Mouse (Mus musculus) CH12.LX (cell line): ENCODE data around the gene Rgl1. TPM values are rescaled to one million over a fixed set of nuclear protein-coding genes. Genes with fewer than 3 reads are reported as not detected.
A peak's percentile ranks its signal among the peaks of the same experiment; 100 is the strongest.

Experiments used
- DNase-seq: peaks from one replicate; pipeline ENCODE4 v3.0.0-alpha.2; 2013; ENCODE audit errors: extremely low read depth
- H3K27ac ChIP-seq: 2 replicates; pipeline ENCODE4 v1.5.1; 2012; ENCODE audit warnings: low read depth, mild to moderate bottlenecking, control low read depth, moderate library complexity; ENCODE audit not compliant: insufficient read depth
- H3K27me3 ChIP-seq: replicated peaks from 2 replicates; pipeline ENCODE3; 2012; ENCODE audit warnings: inconsistent platforms
- H3K36me3 ChIP-seq, 2 experiments: replicated peaks in 1 of 2; 2 replicates each; pipeline versions ENCODE3 to v1.6.1; 2012; ENCODE audit warnings: inconsistent platforms in 1 of 2, low read length in 1 of 2, mild to moderate bottlenecking in 1 of 2, mixed read lengths in 1 of 2, moderate library complexity in 1 of 2; ENCODE audit not compliant: control insufficient read depth in 1 of 2, insufficient read depth in 1 of 2
- H3K4me1 ChIP-seq, 2 experiments: 2 replicates each; pipeline ENCODE4 v1.6.1; 2012; ENCODE audit warnings: inconsistent platforms in 1 of 2, moderate library complexity in 1 of 2; ENCODE audit not compliant: insufficient read depth in 2 of 2, control insufficient read depth in 1 of 2
- H3K4me2 ChIP-seq: 2 replicates; pipeline ENCODE4 v1.6.1; 2012; ENCODE audit warnings: low read depth, mild to moderate bottlenecking, control low read depth; ENCODE audit not compliant: poor library complexity, insufficient read depth, severe bottlenecking
- H3K4me3 ChIP-seq, 3 experiments: fragments of 150-350 bp in 1 of 3; sonication (generic) in 1 of 3; replicated peaks in 1 of 3; 2 replicates each; pipeline versions ENCODE3 to v1.5.1; 2011 to 2012; ENCODE audit warnings: low read depth in 2 of 3, low read length in 2 of 3, mild to moderate bottlenecking in 2 of 3, moderate library complexity in 2 of 3, control low read depth in 1 of 3, improper control_type of control experiment in 1 of 3, inconsistent platforms in 1 of 3, mixed read lengths in 1 of 3; ENCODE audit not compliant: poor library complexity in 1 of 3
- H3K79me2 ChIP-seq: replicated peaks from 2 replicates; pipeline ENCODE4 v1.6.1; 2012; ENCODE audit warnings: mild to moderate bottlenecking, moderate library complexity; ENCODE audit not compliant: control insufficient read depth, poor library complexity, insufficient read depth, severe bottlenecking; ENCODE audit errors: extremely low read depth
- H3K9ac ChIP-seq: 2 replicates; pipeline ENCODE4 v1.6.1; 2012; ENCODE audit warnings: low read depth, mild to moderate bottlenecking, control low read depth, moderate library complexity; ENCODE audit not compliant: insufficient read depth
- H3K9me3 ChIP-seq: replicated peaks from 2 replicates; pipeline ENCODE3; 2012; ENCODE audit warnings: low read length, inconsistent platforms, mixed read lengths
- BHLHE40 ChIP-seq: IDR thresholded peaks from 2 replicates; pipeline ENCODE4 v1.6.1; 2011; ENCODE audit warnings: mild to moderate bottlenecking, low read depth, low read length, improper control_type of control experiment
- CHD1 ChIP-seq: IDR thresholded peaks from 2 replicates; pipeline ENCODE4 v1.6.1; 2012; ENCODE audit warnings: low read depth, low read length, improper control_type of control experiment, inconsistent platforms
- CHD2 ChIP-seq: IDR thresholded peaks from 2 replicates; pipeline ENCODE4 v1.6.1; 2011; ENCODE audit warnings: low read length, improper control_type of control experiment
- CTCF ChIP-seq, 2 experiments: IDR thresholded peaks in 1 of 2; conservative IDR thresholded peaks in 1 of 2; 2 replicates each; pipeline ENCODE4 v1.5.1; 2011 to 2012; ENCODE audit warnings: low read depth in 2 of 2, low read length in 2 of 2, improper control_type of control experiment in 1 of 2, inconsistent platforms in 1 of 2, mild to moderate bottlenecking in 1 of 2, moderate library complexity in 1 of 2
- E2F4 ChIP-seq: IDR thresholded peaks from 2 replicates; pipeline ENCODE4 v1.6.1; 2011; ENCODE audit warnings: low read depth, low read length, improper control_type of control experiment; ENCODE audit not compliant: insufficient replicate concordance
- ELF1 ChIP-seq: IDR thresholded peaks from 2 replicates; pipeline ENCODE4 v1.6.1; 2014; ENCODE audit warnings: low read depth, mild to moderate bottlenecking, inconsistent platforms, low read length, improper control_type of control experiment
- EP300 ChIP-seq: IDR thresholded peaks from 2 replicates; pipeline ENCODE4 v1.6.1; 2011; ENCODE audit warnings: low read length, improper control_type of control experiment
- ETS1 ChIP-seq: conservative IDR thresholded peaks from 2 replicates; pipeline ENCODE4 v1.6.1; 2012; ENCODE audit warnings: low read depth, mild to moderate bottlenecking, inconsistent platforms, low read length, improper control_type of control experiment, moderate library complexity
- GABPA ChIP-seq: IDR thresholded peaks from 2 replicates; pipeline ENCODE4 v1.6.1; 2012; ENCODE audit warnings: low read depth, low read length, improper control_type of control experiment, inconsistent platforms; ENCODE audit not compliant: insufficient replicate concordance
- HCFC1 ChIP-seq: IDR thresholded peaks from 2 replicates; pipeline ENCODE4 v1.6.1; 2012; ENCODE audit warnings: low read depth, mild to moderate bottlenecking, inconsistent platforms, low read length, improper control_type of control experiment
- IRF4 ChIP-seq: IDR thresholded peaks from 2 replicates; pipeline ENCODE4 v1.6.1; 2014; ENCODE audit warnings: low read depth, mild to moderate bottlenecking, inconsistent platforms, low read length, improper control_type of control experiment
- JUN ChIP-seq: IDR thresholded peaks from 2 replicates; pipeline ENCODE4 v1.6.1; 2011; ENCODE audit warnings: low read depth, mild to moderate bottlenecking, low read length, improper control_type of control experiment, moderate library complexity; ENCODE audit not compliant: insufficient read depth
- JUND ChIP-seq: conservative IDR thresholded peaks from 2 replicates; pipeline ENCODE4 v1.6.1; 2011; ENCODE audit warnings: low read depth, low read length, improper control_type of control experiment
- KAT2A ChIP-seq: IDR thresholded peaks from 2 replicates; pipeline ENCODE4 v1.6.1; 2012; ENCODE audit warnings: low read length, improper control_type of control experiment, inconsistent platforms; ENCODE audit not compliant: insufficient replicate concordance
- MAFK ChIP-seq: IDR thresholded peaks from 2 replicates; pipeline ENCODE4 v1.6.1; 2011; ENCODE audit warnings: low read length, improper control_type of control experiment; ENCODE audit not compliant: insufficient replicate concordance
- MAX ChIP-seq: IDR thresholded peaks from 2 replicates; pipeline ENCODE4 v1.6.1; 2011; ENCODE audit warnings: low read length, improper control_type of control experiment
- MAZ ChIP-seq: IDR thresholded peaks from 2 replicates; pipeline ENCODE4 v1.6.1; 2012; ENCODE audit warnings: low read depth, mild to moderate bottlenecking, inconsistent platforms, low read length, improper control_type of control experiment, moderate library complexity
- MEF2A ChIP-seq: IDR thresholded peaks from 2 replicates; pipeline ENCODE4 v1.6.1; 2014; ENCODE audit warnings: low read depth, mild to moderate bottlenecking, inconsistent platforms, low read length, improper control_type of control experiment, borderline replicate concordance
- MXI1 ChIP-seq: IDR thresholded peaks from 2 replicates; pipeline ENCODE4 v1.6.1; 2011; ENCODE audit warnings: mild to moderate bottlenecking, low read depth, low read length, improper control_type of control experiment
- MYC ChIP-seq: IDR thresholded peaks from 2 replicates; pipeline ENCODE4 v1.6.1; 2011; ENCODE audit warnings: low read depth, mild to moderate bottlenecking, improper control_type of control experiment, low read length
- NELFE ChIP-seq: IDR thresholded peaks from 2 replicates; pipeline ENCODE4 v1.6.1; 2011; ENCODE audit warnings: low read depth, low read length, improper control_type of control experiment
- NRF1 ChIP-seq: IDR thresholded peaks from 2 replicates; pipeline ENCODE4 v1.6.1; 2014; ENCODE audit warnings: low read depth, mild to moderate bottlenecking, inconsistent platforms, low read length, improper control_type of control experiment, moderate library complexity
- PAX5 ChIP-seq: IDR thresholded peaks from 2 replicates; pipeline ENCODE4 v1.6.1; 2012; ENCODE audit warnings: low read length, inconsistent platforms, mixed read lengths
- POLR2A ChIP-seq: IDR thresholded peaks from 2 replicates; pipeline ENCODE4 v1.6.1; 2011; ENCODE audit warnings: low read depth, mild to moderate bottlenecking, improper control_type of control experiment, low read length
- POLR2AphosphoS2 ChIP-seq: IDR thresholded peaks from 2 replicates; pipeline ENCODE4 v1.6.1; 2011; ENCODE audit warnings: low read depth, low read length, improper control_type of control experiment
- RAD21 ChIP-seq: IDR thresholded peaks from 2 replicates; pipeline ENCODE4 v1.6.1; 2011; ENCODE audit warnings: low read depth, mild to moderate bottlenecking, low read length, improper control_type of control experiment, moderate library complexity
- RCOR1 ChIP-seq: conservative IDR thresholded peaks from 2 replicates; pipeline ENCODE4 v1.6.1; 2012; ENCODE audit warnings: low read depth, mild to moderate bottlenecking, inconsistent platforms, low read length, improper control_type of control experiment
- SIN3A ChIP-seq: IDR thresholded peaks from 2 replicates; pipeline ENCODE4 v1.6.1; 2012; ENCODE audit warnings: low read length, improper control_type of control experiment, inconsistent platforms
- SMC3 ChIP-seq: IDR thresholded peaks from 2 replicates; pipeline ENCODE4 v1.6.1; 2011; ENCODE audit warnings: low read depth, low read length, improper control_type of control experiment
- TBP ChIP-seq: conservative IDR thresholded peaks from 2 replicates; pipeline ENCODE4 v1.6.1; 2011; ENCODE audit warnings: low read depth, low read length, improper control_type of control experiment
- TCF12 ChIP-seq: IDR thresholded peaks from 2 replicates; pipeline ENCODE4 v1.6.1; 2014; ENCODE audit warnings: low read depth, mild to moderate bottlenecking, inconsistent platforms, low read length, improper control_type of control experiment
- UBTF ChIP-seq: IDR thresholded peaks from 2 replicates; pipeline ENCODE4 v1.6.1; 2012; ENCODE audit warnings: low read depth, mild to moderate bottlenecking, inconsistent platforms, low read length, improper control_type of control experiment, moderate library complexity
- USF1 ChIP-seq: IDR thresholded peaks from 2 replicates; pipeline ENCODE4 v1.6.1; 2014; ENCODE audit warnings: low read depth, mild to moderate bottlenecking, inconsistent platforms, low read length, improper control_type of control experiment
- USF2 ChIP-seq: conservative IDR thresholded peaks from 2 replicates; pipeline ENCODE4 v1.6.1; 2011; ENCODE audit warnings: low read depth, low read length, improper control_type of control experiment
- ZC3H11A ChIP-seq: IDR thresholded peaks from 2 replicates; pipeline ENCODE4 v1.6.1; 2012; ENCODE audit warnings: low read depth, mild to moderate bottlenecking, inconsistent platforms, low read length, improper control_type of control experiment
- ZKSCAN1 ChIP-seq: IDR thresholded peaks from 2 replicates; pipeline ENCODE4 v1.6.1; 2012; ENCODE audit warnings: low read depth, inconsistent platforms, low read length, improper control_type of control experiment, borderline replicate concordance
- ZMIZ1 ChIP-seq: IDR thresholded peaks from 2 replicates; pipeline ENCODE4 v1.6.1; 2012; ENCODE audit warnings: low read depth, mild to moderate bottlenecking, inconsistent platforms, low read length, improper control_type of control experiment
- ZNF384 ChIP-seq: IDR thresholded peaks from 2 replicates; pipeline ENCODE4 v1.6.1; 2012; ENCODE audit warnings: low read depth, low read length, improper control_type of control experiment, inconsistent platforms
- dilution Hi-C: fragments of 300-500 bp; cut with MboI; formaldehyde crosslinking; loops from 2 replicates; pipeline ENCODE4 v1.14.3; 2020; ENCODE audit warnings: low sequenced_read_pairs; ENCODE audit not compliant: extremely low pct_unique_long_range_greater_than_20kb, extremely low pct_ligation_motif_present
- in situ Hi-C: fragments of 300-500 bp; cut with MboI; formaldehyde crosslinking; loops from 3 replicates; pipeline ENCODE4 v1.14.3; 2019; ENCODE audit warnings: low sequenced_read_pairs, low pct_ligation_motif_present, low pct_unique_long_range_greater_than_20kb, mixed read lengths
- polyA plus RNA-seq: library from polyadenylated mRNA; unstranded; fragments of >175 nt; gene quantifications from 2 replicates; pipeline ENCODE4 v1.2.1, GENCODE M21; 2012; ENCODE audit warnings: low read depth; ENCODE audit not compliant: insufficient read length
- total RNA-seq, 2 experiments: library from RNA; depleted of rRNA; stranded (reverse); fragments of 300-350 nt in 1 of 2; fragments of >200 nt in 1 of 2; gene quantifications; 2 replicates each; pipeline ENCODE4 v1.2.3; 2012 to 2014

The Rgl1 gene
- total and polyA plus RNA-seq, 3 experiments = 0.25 to 1.7 (median 0.74) TPM

DNA sequence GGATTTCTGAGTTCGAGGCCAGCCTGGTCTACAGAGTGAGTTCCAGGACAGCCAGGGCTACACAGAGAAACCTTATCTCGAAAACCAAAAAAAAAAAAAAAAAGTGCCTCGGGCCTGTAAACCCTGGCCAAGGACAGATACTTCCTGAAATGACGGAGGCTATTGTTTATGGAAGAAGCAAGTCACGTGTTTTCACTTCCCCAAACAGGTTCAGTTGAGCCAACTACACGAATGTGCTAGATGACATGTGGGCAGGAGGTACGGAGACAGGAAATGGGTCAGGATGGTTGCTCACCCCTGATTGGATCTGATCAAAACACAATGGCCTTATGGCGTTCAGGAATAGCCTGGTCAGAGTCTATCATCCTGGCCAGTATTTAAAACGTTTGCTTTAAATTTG lies 32.0 kb upstream of the Rgl1 start:
- TF ChIP-seq ZKSCAN1 (no peak), MAZ (no peak), TCF12 (no peak), JUN (peak; percentile 42), ZC3H11A (no peak), UBTF (no peak), MAFK (no peak), NELFE (no peak), PAX5 (no peak), CHD1 (no peak), RCOR1 (peak; percentile 64; the same call in 1 of the 2 replicates), ETS1 (peak; percentile 61), CHD2 (no peak), SIN3A (peak; percentile 59), IRF4 (peak; percentile 71; the same call in 1 of the 2 replicates), ZNF384 (peak; percentile 93), ZMIZ1 (no peak), RAD21 (no peak), HCFC1 (peak; percentile 28), SMC3 (no peak), CTCF (conservative IDR thresholded peaks at IDR 0.05 in 1 of 2, IDR thresholded peaks at IDR 0.05 in 1 of 2; ENCODE audit: low read depth in 2 of 2, low read length in 2 of 2) (no peak), EP300 (peak; percentile 70), GABPA (no peak), BHLHE40 (peak; percentile 96), ELF1 (peak; percentile 76), POLR2A (no peak), USF2 (peak; percentile 71), TBP (no peak), MAX (peak; percentile 95), KAT2A (no peak), NRF1 (no peak), JUND (peak; percentile 41; the same call in 1 of the 2 replicates), USF1 (peak; percentile 61), MEF2A (no peak), MXI1 (peak; percentile 41; the same call in 1 of the 2 replicates), MYC (peak; percentile 85), E2F4 (no peak), POLR2AphosphoS2 (no peak)
- Histone ChIP-seq H3K9me3 (no peaks in the 10 kb centered on the region), H3K9ac (no peak overlapping the region), H3K4me3 (no peak overlapping the region), H3K4me2 (no peak overlapping the region), H3K4me1 (peaks cover 8 to 38% of the 10 kb centered on the region in 2 experiments; a peak in 3 of 4 replicates), H3K27me3 (no peaks in the 10 kb centered on the region), H3K27ac (no peak overlapping the region), H3K36me3 (no peaks in the 10 kb centered on the region), H3K79me2 (no peaks in the 10 kb centered on the region)
- peak; percentile 85 for DNase-seq
- dilution Hi-C loops (no loop called here), in situ Hi-C loops (loop anchor here (10.0 to 25.0 kb wide), 2 partner anchors 107 to 589 kb away; partner anchors contain the start of gene Smg7)
